Mouse (Mus musculus): ENCODE data around the gene Gm28043. TPM values are rescaled to one million over a fixed set of nuclear protein-coding genes. Genes with fewer than 3 reads are reported as not detected.

Gm28043 gene
- polyA plus RNA-seq, 1 experiment, result 1.0 TPM

DNA sequence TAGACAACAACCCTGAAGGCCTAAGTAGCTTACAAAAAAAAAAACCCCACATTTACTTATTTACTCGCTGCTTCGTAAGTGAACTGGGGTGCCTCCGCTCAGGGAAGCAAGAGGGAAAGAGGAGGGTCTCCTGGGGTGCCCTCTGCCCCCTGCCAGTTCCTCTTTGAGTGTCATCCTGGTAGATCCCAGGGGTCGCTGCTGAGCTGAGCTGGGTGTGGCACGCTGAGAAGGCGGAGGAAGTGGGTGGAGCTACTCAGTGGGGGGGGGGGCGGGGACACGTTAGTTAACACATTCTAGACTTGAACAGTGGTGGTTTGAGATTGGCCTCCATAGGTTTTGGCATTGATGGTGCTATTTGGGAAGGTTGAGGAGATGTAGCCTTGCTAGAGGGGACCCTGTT lies 113.4 kb downstream of the Gm28043 start:
- H3K27me3 ChIP-seq (ENCODE audit: control insufficient read depth, insufficient read depth, insufficient read length), result peaks cover 5% of the 10 kb centered on the region
- no peak overlapping the region for H3ac ChIP-seq (ENCODE audit: control insufficient read depth, insufficient read length)
- H3K4me3 ChIP-seq, result no peak overlapping the region
- H3K36me3 ChIP-seq (ENCODE audit: control insufficient read depth, insufficient read depth), result no peaks in the 10 kb centered on the region
- H3K79me2 ChIP-seq (ENCODE audit: control insufficient read depth, insufficient read depth), result no peaks in the 10 kb centered on the region
- no peak overlapping the region for H3K4me2 ChIP-seq (ENCODE audit: low read depth)
- TF ChIP-seq CEBPB (IDR thresholded peaks at IDR 0.05; ENCODE audit: insufficient read depth, poor library complexity, severe bottlenecking) (no peak), REST (IDR thresholded peaks at IDR 0.05; ENCODE audit: insufficient read depth, insufficient read length) (no peak), POLR2AphosphoS2 (IDR thresholded peaks at IDR 0.05; ENCODE audit: insufficient read length, low read depth) (no peak), SRF (IDR thresholded peaks at IDR 0.05; ENCODE audit: control insufficient read depth, insufficient read length, low read depth) (no peak), USF1 (IDR thresholded peaks at IDR 0.05; ENCODE audit: low read depth) (no peak)

- Histone ChIP-seq H3ac (ENCODE audit: control insufficient read depth, insufficient read length) (no peak overlapping the region), H3K79me2 (ENCODE audit: control insufficient read depth, insufficient read depth) (no peaks in the 10 kb centered on the region)
Observed at GRCm38 (mm10) chr17:29730510-29731265, 116.0 kb downstream of the Gm28043 start.

GRCm38 (mm10) chr17:29731266-29731952 lies 116.7 kb downstream of the Gm28043 start:
- Histone ChIP-seq H3K4me3 (no peak overlapping the region), H3K4me2 (ENCODE audit: low read depth) (no peak overlapping the region), H3ac (ENCODE audit: control insufficient read depth, insufficient read length) (no peak overlapping the region), H3K79me2 (ENCODE audit: control insufficient read depth, insufficient read depth) (no peaks in the 10 kb centered on the region), H3K27me3 (ENCODE audit: control insufficient read depth, insufficient read depth, insufficient read length) (peaks cover 6% of the 10 kb centered on the region), H3K36me3 (ENCODE audit: control insufficient read depth, insufficient read depth) (no peaks in the 10 kb centered on the region)
- TF ChIP-seq MYOG (IDR thresholded peaks at IDR 0.05; ENCODE audit: control insufficient read depth in 1 of 3, insufficient read depth in 1 of 3, insufficient read length in 2 of 3, low read depth in 2 of 3) (no peak), POLR2AphosphoS2 (IDR thresholded peaks at IDR 0.05; ENCODE audit: insufficient read length, low read depth) (no peak), CEBPB (IDR thresholded peaks at IDR 0.05; ENCODE audit: insufficient read depth, poor library complexity, severe bottlenecking) (no peak), TCF12 (IDR thresholded peaks at IDR 0.05; ENCODE audit: insufficient read depth, poor library complexity, severe bottlenecking) (no peak), MYOD1 (IDR thresholded peaks at IDR 0.05; ENCODE audit: control insufficient read depth in 1 of 3, insufficient read length in 2 of 3, low read depth in 2 of 3) (no peak), POLR2A (IDR thresholded peaks at IDR 0.05; ENCODE audit: insufficient read length, low read depth) (no peak), E2F4 (IDR thresholded peaks at IDR 0.05; ENCODE audit: insufficient read depth) (no peak)

More at GRCm38 (mm10) chr17:29730510-29731265, 116.0 kb downstream of the Gm28043 start:
- TF ChIP-seq CEBPB (IDR thresholded peaks at IDR 0.05; ENCODE audit: insufficient read depth, poor library complexity, severe bottlenecking), result no peak
- Histone ChIP-seq H3K27me3 (ENCODE audit: control insufficient read depth, insufficient read depth, insufficient read length) (peaks cover 5% of the 10 kb centered on the region), H3K4me3 (no peak overlapping the region), H3K36me3 (ENCODE audit: control insufficient read depth, insufficient read depth) (no peaks in the 10 kb centered on the region), H3K4me2 (ENCODE audit: low read depth) (no peak overlapping the region)

DNA sequence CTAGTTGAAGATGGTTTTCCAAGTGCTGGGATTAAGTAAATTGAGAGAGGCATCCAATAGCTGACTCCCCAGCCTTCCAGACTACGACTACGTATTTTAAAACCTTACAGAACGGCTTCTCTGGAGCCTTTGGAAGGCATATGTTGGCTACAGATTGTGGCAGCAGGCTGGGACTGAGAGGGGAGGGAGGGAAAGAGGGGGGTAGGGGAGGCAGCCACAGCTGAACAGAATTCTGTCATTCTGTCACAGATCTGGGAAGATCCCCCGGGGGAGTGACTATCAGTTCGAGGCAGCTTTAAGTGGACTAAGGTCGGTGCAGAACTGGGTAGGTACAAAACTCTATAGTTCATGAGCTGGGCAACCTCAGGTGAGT lies 117.3 kb downstream of the Gm28043 start:
- Histone ChIP-seq H3K4me2 (ENCODE audit: low read depth) (no peak overlapping the region), H3K27me3 (ENCODE audit: control insufficient read depth, insufficient read depth, insufficient read length) (peaks cover 10% of the 10 kb centered on the region), H3ac (ENCODE audit: control insufficient read depth, insufficient read length) (no peak overlapping the region), H3K36me3 (ENCODE audit: control insufficient read depth, insufficient read depth) (no peaks in the 10 kb centered on the region), H3K4me3 (no peak overlapping the region), H3K79me2 (ENCODE audit: control insufficient read depth, insufficient read depth) (no peaks in the 10 kb centered on the region)
- TF ChIP-seq TCF12 (IDR thresholded peaks at IDR 0.05; ENCODE audit: insufficient read depth, poor library complexity, severe bottlenecking) (no peak), CEBPB (IDR thresholded peaks at IDR 0.05; ENCODE audit: insufficient read depth, poor library complexity, severe bottlenecking) (no peak), MYOG (IDR thresholded peaks at IDR 0.05; ENCODE audit: control insufficient read depth in 1 of 3, insufficient read depth in 1 of 3, insufficient read length in 2 of 3, low read depth in 2 of 3) (no peak), MYOD1 (IDR thresholded peaks at IDR 0.05; ENCODE audit: control insufficient read depth in 1 of 3, insufficient read length in 2 of 3, low read depth in 2 of 3) (no peak), POLR2AphosphoS2 (IDR thresholded peaks at IDR 0.05; ENCODE audit: insufficient read length, low read depth) (no peak), SRF (IDR thresholded peaks at IDR 0.05; ENCODE audit: control insufficient read depth, insufficient read length, low read depth) (no peak), POLR2A (IDR thresholded peaks at IDR 0.05; ENCODE audit: insufficient read length, low read depth) (no peak), USF1 (IDR thresholded peaks at IDR 0.05; ENCODE audit: low read depth) (no peak), TCF3 (IDR thresholded peaks at IDR 0.05; ENCODE audit: insufficient read length, low read depth) (no peak), MAX (IDR thresholded peaks at IDR 0.05; ENCODE audit: low read depth) (no peak), REST (IDR thresholded peaks at IDR 0.05; ENCODE audit: insufficient read depth, insufficient read length) (no peak)

DNA sequence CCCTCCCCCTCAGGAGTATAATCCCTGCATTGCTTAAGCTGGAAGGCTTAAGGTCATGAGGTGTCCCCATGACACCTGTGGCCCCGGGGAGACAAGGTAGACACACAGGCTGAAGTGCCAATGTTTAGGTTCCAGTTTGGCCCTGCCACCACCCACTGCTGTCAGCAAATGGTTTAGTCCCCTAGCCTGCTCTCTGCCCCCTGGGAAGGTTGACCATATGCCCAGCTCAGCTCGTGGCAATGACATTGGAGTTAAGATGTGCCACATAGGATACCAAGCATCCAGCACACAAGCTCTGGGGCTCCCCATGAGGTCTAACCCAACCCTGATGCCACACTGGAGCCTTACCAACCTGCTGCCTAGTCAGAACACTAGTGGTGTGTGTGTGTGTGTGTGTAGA lies 117.8 kb downstream of the Gm28043 start:
- no peaks in the 10 kb centered on the region for H3K79me2 ChIP-seq (ENCODE audit: control insufficient read depth, insufficient read depth)
- H3K27me3 ChIP-seq (ENCODE audit: control insufficient read depth, insufficient read depth, insufficient read length), result peaks cover 10% of the 10 kb centered on the region
- H3K4me2 ChIP-seq (ENCODE audit: low read depth), result no peak overlapping the region
- H3K4me3 ChIP-seq, result no peak overlapping the region
- no peak overlapping the region for H3ac ChIP-seq (ENCODE audit: control insufficient read depth, insufficient read length)
- H3K36me3 ChIP-seq (ENCODE audit: control insufficient read depth, insufficient read depth), result no peaks in the 10 kb centered on the region
- TF ChIP-seq CEBPB (IDR thresholded peaks at IDR 0.05; ENCODE audit: insufficient read depth, poor library complexity, severe bottlenecking) (no peak), TCF3 (IDR thresholded peaks at IDR 0.05; ENCODE audit: insufficient read length, low read depth) (no peak), REST (IDR thresholded peaks at IDR 0.05; ENCODE audit: insufficient read depth, insufficient read length) (no peak), SRF (IDR thresholded peaks at IDR 0.05; ENCODE audit: control insufficient read depth, insufficient read length, low read depth) (no peak), MYOG (IDR thresholded peaks at IDR 0.05; ENCODE audit: control insufficient read depth in 1 of 3, insufficient read depth in 1 of 3, insufficient read length in 2 of 3, low read depth in 2 of 3) (no peak), E2F4 (IDR thresholded peaks at IDR 0.05; ENCODE audit: insufficient read depth) (no peak)
